In the genomic region with DNA sequence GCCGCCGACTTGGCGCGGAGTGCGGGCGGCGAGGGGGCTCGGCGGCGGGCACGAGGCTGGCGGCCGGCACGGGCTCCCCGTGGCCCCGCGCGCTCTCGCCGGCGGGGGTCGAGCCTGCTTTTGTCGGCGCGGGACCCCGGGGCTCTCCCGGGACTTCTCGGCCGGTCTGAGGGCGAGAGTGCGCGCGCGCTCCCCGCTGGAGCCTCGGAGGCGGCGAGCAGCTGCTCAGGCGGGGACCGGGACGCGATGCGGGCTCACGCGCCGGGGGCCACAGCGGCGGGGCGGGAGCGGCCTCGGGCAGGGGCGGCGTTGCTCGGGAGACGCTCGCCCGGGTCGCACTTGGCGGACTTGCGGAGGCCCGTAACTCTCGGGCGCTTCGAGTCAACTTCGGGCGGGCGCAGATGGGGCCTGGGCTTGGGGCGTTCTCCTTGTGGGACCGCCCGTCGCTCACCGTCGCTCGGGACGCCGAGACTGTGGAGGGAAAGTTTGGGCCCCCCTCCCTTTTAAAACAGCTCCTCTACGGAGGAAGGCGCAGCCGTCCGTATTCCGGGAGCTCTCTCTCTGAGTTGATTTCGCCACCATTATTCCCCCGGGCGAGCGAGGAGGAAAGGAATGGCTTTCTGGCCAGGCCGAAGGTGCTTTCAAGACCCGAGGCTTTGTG, we compare ENCODE assay signal across 8 mouse cellular contexts. TPM values are rescaled to one million over a fixed set of nuclear protein-coding genes. Genes with fewer than 3 reads are reported as not detected.
DNase-seq lines count a peak whose midpoint lies in the region; ATAC-seq and TF ChIP-seq lines count a peak whose summit lies in the region.

No protein-coding gene starts in this region.

- TF ChIP-seq CTCF in gastrocnemius, adult 2 months (IDR thresholded peaks at IDR 0.05), result no peak
- no peak for TF ChIP-seq CTCF in spleen, adult 2 months (IDR thresholded peaks at IDR 0.05; ENCODE audit: extremely low read depth, insufficient read depth, insufficient read length, insufficient replicate concordance)

- peaks cover 18% of the 10 kb centered on the region for H3K4me1 ChIP-seq in hindbrain, embryonic 15.5 days (replicated peaks)
- H3K4me1 ChIP-seq in midbrain, embryonic 10.5 days, result peaks cover 40% of the 10 kb centered on the region
- peaks cover 6% of the 10 kb centered on the region for H3K4me1 ChIP-seq in spleen, adult 2 months (ENCODE audit: control insufficient read depth, insufficient read depth, insufficient read length)

- WGBS in hindbrain, embryonic 15.5 days, result under 1% methylated on average over 85 of the region's 87 CpGs
- under 1% methylated on average over 87 of the region's 87 CpGs for WGBS in midbrain, embryonic 10.5 days
- under 1% methylated on average over 79 of the region's 87 CpGs for WGBS in spleen, adult 2 months

- H3K9ac ChIP-seq in hindbrain, embryonic 15.5 days, result peak overlapping the region; percentile 75

- DNase-seq in adrenal gland, postnatal 10 days, result peak; percentile 71
- peak; percentile 74 for DNase-seq in gastrocnemius, adult 2 months
- peak; percentile 13 to 15 for DNase-seq in left cerebral cortex, adult 8-10 months (ENCODE audit: low spot score in 2 of 2)
- peak; percentile 81 for DNase-seq in midbrain, embryonic 10.5 days (ENCODE audit: low spot score)
- DNase-seq in spleen, adult 2 months (ENCODE audit: low read depth in 1 of 2, low spot score in 2 of 2), result peak in 1 of 2 experiments; percentile 39
- no peak for DNase-seq in adipocyte (ENCODE audit: low spot score)

- intact Hi-C loops in gastrocnemius, adult 2 months (cut with DNase I), result loop anchor here (2.0 to 5.0 kb wide), 2 partner anchors 75 to 136 kb away; partner anchors contain the start of gene Hdhd5

- no peaks in the 10 kb centered on the region for H3K9me3 ChIP-seq in hindbrain, embryonic 15.5 days
- no peaks in the 10 kb centered on the region for H3K9me3 ChIP-seq in midbrain, embryonic 10.5 days (replicated peaks)

- peak overlapping the region; percentile 99 for H3K27ac ChIP-seq in gastrocnemius, adult 2 months
- H3K27ac ChIP-seq in hindbrain, embryonic 15.5 days (replicated peaks), result peak overlapping the region; percentile 95
- H3K27ac ChIP-seq in midbrain, embryonic 10.5 days (replicated peaks), result peak overlapping the region; percentile 99
- peak overlapping the region; percentile 83 for H3K27ac ChIP-seq in spleen, adult 2 months (ENCODE audit: insufficient read depth, low read length)

- ATAC-seq in common myeloid progenitor, adult 5-6 weeks (replicated peaks; ENCODE audit: low read depth, poor library complexity, severe bottlenecking), result peak; percentile 33
- ATAC-seq in hindbrain, embryonic 15.5 days (ENCODE audit: low FRiP score, low read depth), result peak; percentile 52

- H3K4me2 ChIP-seq in hindbrain, embryonic 15.5 days, result peak overlapping the region; percentile 97

- H3K27me3 ChIP-seq in hindbrain, embryonic 15.5 days, result no peaks in the 10 kb centered on the region
- H3K27me3 ChIP-seq in midbrain, embryonic 10.5 days (ENCODE audit: low read depth, poor library complexity, severe bottlenecking), result peaks cover 7% of the 10 kb centered on the region; the same call in 1 of the 2 replicates
- H3K27me3 ChIP-seq in spleen, adult 2 months (ENCODE audit: control insufficient read depth, insufficient read depth, low read length), result peaks cover 3% of the 10 kb centered on the region

- H3K36me3 ChIP-seq in hindbrain, embryonic 15.5 days, result no peaks in the 10 kb centered on the region
- H3K36me3 ChIP-seq in midbrain, embryonic 10.5 days, result no peaks in the 10 kb centered on the region
- H3K36me3 ChIP-seq in spleen, adult 2 months (ENCODE audit: control insufficient read depth, insufficient read depth, low read length), result no peaks in the 10 kb centered on the region

- peak overlapping the region; percentile 94 for H3K4me3 ChIP-seq in gastrocnemius, adult 2 months
- peak overlapping the region; percentile 98 for H3K4me3 ChIP-seq in hindbrain, embryonic 15.5 days
- H3K4me3 ChIP-seq in midbrain, embryonic 10.5 days, result peak overlapping the region; percentile 94
- peak overlapping the region; percentile 63 for H3K4me3 ChIP-seq in spleen, adult 2 months (ENCODE audit: extremely low read depth, insufficient read depth, insufficient read length)

- TF ChIP-seq POLR2A in spleen, adult 2 months (IDR thresholded peaks at IDR 0.05; ENCODE audit: low read depth, low read length), result no peak

RNA-seq across cellular contexts. Expression of gene Cecr2, which starts 0.7 kb away (rescaled TPM):
- 10 to 100 TPM; 15.7 to 29.4 TPM for total RNA-seq in adrenal gland, postnatal 10 days (2021)
- 2.3 and 5.4 TPM in 2 replicates for total RNA-seq in common myeloid progenitor, adult 5-6 weeks (2017)
- 10 to 100 TPM in 1 of 2 experiments, 1 to 10 TPM in 1; 9.1 to 17.0 TPM for total RNA-seq in gastrocnemius, adult 2 months (2021)
- polyA plus RNA-seq in hindbrain, embryonic 15.5 days (2015; fragmentation: Nextera tagmentation; extraction: Ambion mirVana), result 3.0 and 4.3 TPM in 2 replicates
- total RNA-seq in left cerebral cortex, adult 8-10 months (2022), result 1 to 10 TPM; 3.5 to 4.7 (median 4.2) TPM
- polyA plus RNA-seq in midbrain, embryonic 10.5 days (2016; fragmentation: Nextera tagmentation; extraction: Ambion mirVana), result 13.4 and 14.6 TPM in 2 replicates
- polyA plus RNA-seq in spleen, adult 2 months (2012; rRNA removed), result 9.1 and 13.1 TPM in 2 replicates
